Mouse (Mus musculus): ENCODE measurements around the gene Trak1. TPM values are rescaled to one million over a fixed set of nuclear protein-coding genes. Genes with fewer than 3 reads are reported as not detected.
A peak's percentile ranks its signal among the peaks of the same experiment; 100 is the strongest.

Gene Trak1
- polyA plus RNA-seq, 1 experiment from 2014 or later, result 28.4 TPM

DNA sequence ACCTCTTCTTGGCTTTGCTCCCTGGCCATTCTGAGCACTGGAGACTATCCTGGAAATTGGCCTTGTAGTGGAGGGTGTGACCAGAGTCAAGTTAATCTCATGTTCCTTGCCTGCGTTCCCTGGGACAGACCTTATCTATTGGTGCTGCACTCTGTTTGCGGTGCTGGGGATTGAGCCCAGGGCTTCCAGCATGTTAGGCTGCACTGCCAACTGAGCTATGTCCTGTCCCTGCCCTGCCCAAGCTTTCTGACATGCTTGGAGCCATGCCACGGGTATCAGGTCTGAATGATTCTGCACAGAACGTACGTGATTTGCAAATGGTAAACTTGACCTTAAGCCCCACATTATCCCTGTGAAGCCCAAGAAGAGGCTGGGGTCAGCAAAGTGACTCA lies 77.6 kb downstream of the Trak1 start:
- Histone ChIP-seq H3K4me2 (replicated peaks) (no peak overlapping the region), H3K27me3 (no peaks in the 10 kb centered on the region), H3K27ac (replicated peaks) (no peak overlapping the region), H3K36me3 (no peaks in the 10 kb centered on the region; the same call in 1 of the 2 replicates), H3K9ac (no peak overlapping the region), H3K4me1 (peaks cover 43% of the 10 kb centered on the region), H3K9me3 (replicated peaks) (no peaks in the 10 kb centered on the region), H3K4me3 (replicated peaks) (no peak overlapping the region)
- no peak for ATAC-seq (ENCODE audit: insufficient number of reproducible peaks, low FRiP score, low TSS enrichment, low read depth)
- WGBS, result 84% methylated on average over 5 of the region's 5 CpGs

- WGBS, result 75% methylated on average over 5 of the region's 5 CpGs
Observed at GRCm38 (mm10) chr9:121376094-121376493, 78.8 kb downstream of the Trak1 start.

GRCm38 (mm10) chr9:121380310-121380920 lies 83.1 kb downstream of the Trak1 start:
- ATAC-seq (ENCODE audit: insufficient number of reproducible peaks, low FRiP score, low TSS enrichment, low read depth), result no peak
- no peaks in the 10 kb centered on the region; the same call in 1 of the 2 replicates for H3K36me3 ChIP-seq
- WGBS, result 74% methylated on average over 8 of the region's 11 CpGs
- H3K9me3 ChIP-seq (replicated peaks), result no peaks in the 10 kb centered on the region
- no peaks in the 10 kb centered on the region for H3K27me3 ChIP-seq
- H3K4me1 ChIP-seq, result peaks cover 10% of the 10 kb centered on the region; the same call in 1 of the 2 replicates
- no peak overlapping the region for H3K4me3 ChIP-seq (replicated peaks)
- no peak overlapping the region for H3K4me2 ChIP-seq (replicated peaks)
- H3K27ac ChIP-seq (replicated peaks), result no peak overlapping the region
- no peak overlapping the region for H3K9ac ChIP-seq

More at GRCm38 (mm10) chr9:121376094-121376493, 78.8 kb downstream of the Trak1 start:
- no peaks in the 10 kb centered on the region for H3K9me3 ChIP-seq (replicated peaks)
- H3K27ac ChIP-seq (replicated peaks), result no peak overlapping the region
- no peak overlapping the region for H3K9ac ChIP-seq
- H3K4me3 ChIP-seq (replicated peaks), result no peak overlapping the region
- H3K36me3 ChIP-seq, result no peaks in the 10 kb centered on the region; the same call in 1 of the 2 replicates
- no peak overlapping the region for H3K4me2 ChIP-seq (replicated peaks)
- ATAC-seq (ENCODE audit: insufficient number of reproducible peaks, low FRiP score, low TSS enrichment, low read depth), result no peak
- no peaks in the 10 kb centered on the region for H3K27me3 ChIP-seq
- peaks cover 31% of the 10 kb centered on the region for H3K4me1 ChIP-seq

- Histone ChIP-seq H3K4me3 (replicated peaks) (no peak overlapping the region), H3K4me1 (peaks cover 17% of the 10 kb centered on the region; the same call in 1 of the 2 replicates), H3K9me3 (replicated peaks) (no peaks in the 10 kb centered on the region), H3K27me3 (no peaks in the 10 kb centered on the region), H3K36me3 (no peaks in the 10 kb centered on the region; the same call in 1 of the 2 replicates), H3K4me2 (replicated peaks) (no peak overlapping the region), H3K27ac (replicated peaks) (no peak overlapping the region), H3K9ac (no peak overlapping the region)
- WGBS, result 78% methylated on average over 17 of the region's 17 CpGs
- ATAC-seq (ENCODE audit: insufficient number of reproducible peaks, low FRiP score, low TSS enrichment, low read depth), result no peak
Observed at GRCm38 (mm10) chr9:121381678-121382297, 84.5 kb downstream of the Trak1 start.

DNA sequence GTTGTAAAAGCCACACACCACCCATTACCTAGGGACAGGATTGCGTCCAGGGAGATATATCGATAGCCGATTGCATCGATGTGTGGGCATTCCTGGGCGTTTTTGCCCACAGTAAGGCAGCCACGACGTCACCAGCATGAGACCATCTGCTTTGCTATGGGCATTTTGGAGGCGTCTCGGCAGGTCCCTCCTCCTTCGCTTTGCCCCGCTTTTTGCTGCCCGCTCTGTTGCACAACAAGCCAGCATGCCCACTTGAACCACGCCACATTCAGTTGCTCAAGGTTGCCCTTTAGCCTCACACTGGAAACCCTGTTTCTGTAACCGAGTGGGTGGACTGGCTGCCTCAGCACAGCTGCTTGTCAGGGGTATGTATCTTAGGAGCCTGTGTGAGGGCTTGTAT lies 85.3 kb downstream of the Trak1 start:
- H3K9me3 ChIP-seq (replicated peaks), result no peaks in the 10 kb centered on the region
- no peaks in the 10 kb centered on the region; the same call in 1 of the 2 replicates for H3K36me3 ChIP-seq
- no peaks in the 10 kb centered on the region for H3K27me3 ChIP-seq
- no peak overlapping the region for H3K9ac ChIP-seq
- H3K4me3 ChIP-seq (replicated peaks), result no peak overlapping the region
- ATAC-seq (ENCODE audit: insufficient number of reproducible peaks, low FRiP score, low TSS enrichment, low read depth), result no peak
- no peak overlapping the region for H3K4me2 ChIP-seq (replicated peaks)
- H3K27ac ChIP-seq (replicated peaks), result no peak overlapping the region
- WGBS, result 84% methylated on average over 14 of the region's 14 CpGs
- peaks cover 17% of the 10 kb centered on the region; the same call in 1 of the 2 replicates for H3K4me1 ChIP-seq

GRCm38 (mm10) chr9:121383180-121383586 lies 85.9 kb downstream of the Trak1 start:
- ATAC-seq (ENCODE audit: insufficient number of reproducible peaks, low FRiP score, low TSS enrichment, low read depth), result no peak
- 86% methylated on average over 9 of the region's 9 CpGs for WGBS
- H3K27me3 ChIP-seq, result no peaks in the 10 kb centered on the region
- no peak overlapping the region for H3K27ac ChIP-seq (replicated peaks)
- no peaks in the 10 kb centered on the region for H3K36me3 ChIP-seq
- H3K4me1 ChIP-seq, result peaks cover 23% of the 10 kb centered on the region
- H3K9me3 ChIP-seq (replicated peaks), result no peaks in the 10 kb centered on the region
- no peak overlapping the region for H3K4me3 ChIP-seq (replicated peaks)
- no peak overlapping the region for H3K4me2 ChIP-seq (replicated peaks)
- no peak overlapping the region for H3K9ac ChIP-seq

DNA sequence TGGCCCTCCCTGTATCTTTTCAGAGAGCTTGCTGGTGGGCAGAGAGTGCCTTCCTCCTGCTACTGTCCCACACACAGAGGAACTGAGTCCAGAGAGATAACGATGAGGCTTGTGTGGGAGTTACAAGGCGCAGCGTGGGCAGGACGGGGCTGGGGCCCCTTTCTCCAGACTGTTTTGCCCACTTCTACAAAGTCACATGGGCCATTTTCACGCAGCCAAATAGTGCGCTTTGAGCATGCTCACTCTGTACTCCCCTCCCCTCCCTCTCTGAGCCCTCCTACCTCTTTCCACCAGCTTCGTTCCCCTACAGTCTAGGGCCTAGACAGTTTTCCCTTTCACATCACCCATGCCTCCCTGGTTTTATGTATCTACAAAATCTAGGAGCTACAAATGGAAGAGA lies 87.3 kb downstream of the Trak1 start:
- H3K4me1 ChIP-seq, result peaks cover 32% of the 10 kb centered on the region
- no peak for ATAC-seq (ENCODE audit: insufficient number of reproducible peaks, low FRiP score, low TSS enrichment, low read depth)
- H3K4me2 ChIP-seq (replicated peaks), result no peak overlapping the region
- no peaks in the 10 kb centered on the region for H3K27me3 ChIP-seq
- no peak overlapping the region for H3K9ac ChIP-seq
- no peaks in the 10 kb centered on the region for H3K9me3 ChIP-seq (replicated peaks)
- no peak overlapping the region for H3K27ac ChIP-seq (replicated peaks)
- no peaks in the 10 kb centered on the region for H3K36me3 ChIP-seq
- WGBS, result 75% methylated on average over 7 of the region's 7 CpGs
- no peak overlapping the region for H3K4me3 ChIP-seq (replicated peaks)

DNA sequence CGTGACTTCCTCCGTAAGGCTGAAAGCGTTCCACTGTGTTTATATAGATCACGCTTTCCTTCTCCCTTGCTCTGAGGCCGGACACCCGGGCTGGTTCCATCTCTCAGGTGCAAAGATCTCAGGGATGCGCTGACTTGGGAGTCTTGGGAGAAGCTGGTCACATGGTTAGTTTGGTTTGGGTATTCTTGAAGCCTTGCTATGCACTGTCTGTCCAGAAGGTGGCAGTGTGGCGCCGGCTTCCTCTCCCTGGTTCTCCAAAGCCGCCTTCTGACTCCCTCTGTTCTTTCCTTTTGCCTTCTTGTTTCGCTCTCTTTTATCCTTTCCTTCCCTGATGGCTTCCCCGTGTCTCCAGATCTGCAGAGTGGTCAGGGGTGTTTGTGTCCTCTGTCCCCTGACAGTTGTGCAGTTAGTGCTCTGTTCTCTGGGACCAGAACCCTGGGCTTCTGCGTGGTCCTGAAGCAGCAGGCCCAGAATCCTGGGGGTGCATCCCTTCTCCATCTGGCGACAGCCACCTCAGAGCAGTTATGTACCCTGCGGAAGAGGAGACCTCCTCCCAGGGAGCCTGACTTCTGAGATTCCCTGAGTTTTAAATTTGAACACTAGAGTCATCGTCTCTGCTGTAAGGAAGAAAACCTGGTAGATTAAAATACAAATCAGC lies 87.9 kb downstream of the Trak1 start:
- Histone ChIP-seq H3K4me2 (replicated peaks) (0 out of 2 replicates have a peak overlapping the region, but pooled peaks have one; percentile 22), H3K9ac (no peak overlapping the region), H3K27ac (replicated peaks) (0 out of 2 replicates have a peak overlapping the region, but pooled peaks have one; percentile 22), H3K4me3 (replicated peaks) (no peak overlapping the region), H3K27me3 (no peaks in the 10 kb centered on the region), H3K36me3 (no peaks in the 10 kb centered on the region), H3K9me3 (replicated peaks) (no peaks in the 10 kb centered on the region), H3K4me1 (peaks cover 32% of the 10 kb centered on the region)
- WGBS, result 34% methylated on average over 16 of the region's 16 CpGs
- ATAC-seq (ENCODE audit: insufficient number of reproducible peaks, low FRiP score, low TSS enrichment, low read depth), result peak; percentile 30; the same call in 1 of the 2 replicates

DNA sequence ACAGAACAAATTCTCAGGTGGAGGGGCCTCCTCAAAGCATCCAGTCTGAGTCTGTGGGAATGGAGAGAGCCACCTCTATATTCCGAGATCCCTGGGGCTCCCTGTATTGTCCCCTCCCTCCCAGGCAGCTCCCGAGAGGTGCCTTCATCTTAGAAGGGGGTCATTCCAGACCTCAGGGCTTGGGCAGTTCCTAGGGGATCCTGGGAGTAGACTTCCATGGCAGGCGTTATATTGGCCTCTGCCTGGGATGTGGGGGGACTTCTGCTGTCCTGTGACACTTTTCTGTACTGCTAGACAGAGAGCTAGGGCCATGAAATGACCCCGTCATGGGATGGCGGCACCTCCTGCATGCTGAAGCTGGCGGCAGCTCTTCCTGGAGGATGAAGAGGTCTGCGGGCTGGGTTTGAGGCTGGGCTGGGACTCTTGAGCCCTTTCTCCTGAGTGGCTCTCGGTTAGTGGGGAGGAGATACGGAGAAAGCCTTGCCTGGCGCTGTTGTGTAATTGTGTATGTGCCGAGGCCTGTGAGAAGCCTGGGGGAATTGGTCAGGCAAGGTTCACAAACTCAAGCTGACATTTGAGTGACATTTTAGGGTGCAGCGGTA lies 88.5 kb downstream of the Trak1 start:
- Histone ChIP-seq H3K9ac (no peak overlapping the region), H3K4me2 (replicated peaks) (no peak overlapping the region), H3K4me3 (replicated peaks) (no peak overlapping the region), H3K4me1 (peaks cover 32% of the 10 kb centered on the region), H3K27ac (replicated peaks) (no peak overlapping the region), H3K9me3 (replicated peaks) (no peaks in the 10 kb centered on the region), H3K36me3 (no peaks in the 10 kb centered on the region), H3K27me3 (no peaks in the 10 kb centered on the region)
- ATAC-seq (ENCODE audit: insufficient number of reproducible peaks, low FRiP score, low TSS enrichment, low read depth), result no peak
- 69% methylated on average over 12 of the region's 12 CpGs for WGBS

- Histone ChIP-seq H3K4me1 (peaks cover 32% of the 10 kb centered on the region), H3K27me3 (no peaks in the 10 kb centered on the region), H3K36me3 (no peaks in the 10 kb centered on the region), H3K9ac (no peak overlapping the region), H3K4me2 (replicated peaks) (no peak overlapping the region), H3K27ac (replicated peaks) (no peak overlapping the region), H3K4me3 (replicated peaks) (no peak overlapping the region), H3K9me3 (replicated peaks) (no peaks in the 10 kb centered on the region)
- no peak for ATAC-seq (ENCODE audit: insufficient number of reproducible peaks, low FRiP score, low TSS enrichment, low read depth)
- WGBS, result 78% methylated on average over 9 of the region's 9 CpGs
Observed at GRCm38 (mm10) chr9:121387539-121388272, 90.4 kb downstream of the Trak1 start.

All from embryonic facial prominence, embryonic 15.5 days (tissue).